Mouse (Mus musculus) T-cell, adult 66 days (primary cell): Measurements from ENCODE around the gene Hsh2d. TPM values are rescaled to one million over a fixed set of nuclear protein-coding genes. Genes with fewer than 3 reads are reported as not detected.

Experiments
- total RNA-seq, 2 experiments: library from RNA; stranded (reverse); gene quantifications; 3 replicates in 1 of 2; 4 replicates in 1 of 2; pipeline ENCODE4 v1.2.4; 2023

Gene Hsh2d
- total RNA-seq = 10 to 100 TPM; 18.3 to 20.0 TPM

DNA sequence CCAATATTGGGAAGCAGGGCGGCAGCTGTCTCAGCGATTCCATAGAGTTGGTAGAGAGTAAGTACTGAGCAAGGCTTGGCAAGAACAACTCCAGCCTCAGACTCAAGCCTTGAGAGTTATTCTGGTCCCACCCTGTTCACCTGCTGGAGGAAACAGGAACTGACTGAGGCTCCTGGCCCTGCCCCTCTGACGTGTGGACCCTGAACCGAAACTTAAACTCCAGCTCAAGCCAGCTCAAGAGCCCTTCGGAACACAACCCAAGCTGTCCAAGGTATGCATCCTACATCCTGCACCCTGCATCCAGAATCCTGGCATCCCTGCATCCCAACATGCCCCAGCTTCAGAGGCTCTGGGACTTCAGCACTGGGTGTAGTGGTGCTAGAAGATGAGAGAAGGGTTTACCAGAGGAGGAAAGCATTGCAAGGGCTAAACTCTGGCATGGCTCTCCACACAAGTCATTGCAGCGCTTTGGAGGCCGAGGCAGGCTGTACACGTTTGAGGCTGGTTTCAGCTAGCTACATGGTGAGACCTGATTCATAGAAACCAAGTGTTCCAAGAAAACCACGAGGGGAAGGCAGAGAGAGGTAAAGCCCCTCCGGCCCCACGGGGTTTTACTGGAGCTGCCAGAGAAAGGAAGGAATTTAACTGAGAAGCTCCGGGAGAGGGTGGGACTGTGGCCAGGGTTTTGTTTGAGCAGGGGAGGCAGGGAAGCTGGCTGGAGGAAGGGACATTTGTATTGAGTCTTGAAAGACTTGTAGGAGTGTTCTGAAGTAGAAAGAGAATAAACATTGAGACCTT is at the start of gene Hsh2d:
Hsh2d (plus strand) TSS at position 222 of the 798 bp plus-strand sequence.

DNA sequence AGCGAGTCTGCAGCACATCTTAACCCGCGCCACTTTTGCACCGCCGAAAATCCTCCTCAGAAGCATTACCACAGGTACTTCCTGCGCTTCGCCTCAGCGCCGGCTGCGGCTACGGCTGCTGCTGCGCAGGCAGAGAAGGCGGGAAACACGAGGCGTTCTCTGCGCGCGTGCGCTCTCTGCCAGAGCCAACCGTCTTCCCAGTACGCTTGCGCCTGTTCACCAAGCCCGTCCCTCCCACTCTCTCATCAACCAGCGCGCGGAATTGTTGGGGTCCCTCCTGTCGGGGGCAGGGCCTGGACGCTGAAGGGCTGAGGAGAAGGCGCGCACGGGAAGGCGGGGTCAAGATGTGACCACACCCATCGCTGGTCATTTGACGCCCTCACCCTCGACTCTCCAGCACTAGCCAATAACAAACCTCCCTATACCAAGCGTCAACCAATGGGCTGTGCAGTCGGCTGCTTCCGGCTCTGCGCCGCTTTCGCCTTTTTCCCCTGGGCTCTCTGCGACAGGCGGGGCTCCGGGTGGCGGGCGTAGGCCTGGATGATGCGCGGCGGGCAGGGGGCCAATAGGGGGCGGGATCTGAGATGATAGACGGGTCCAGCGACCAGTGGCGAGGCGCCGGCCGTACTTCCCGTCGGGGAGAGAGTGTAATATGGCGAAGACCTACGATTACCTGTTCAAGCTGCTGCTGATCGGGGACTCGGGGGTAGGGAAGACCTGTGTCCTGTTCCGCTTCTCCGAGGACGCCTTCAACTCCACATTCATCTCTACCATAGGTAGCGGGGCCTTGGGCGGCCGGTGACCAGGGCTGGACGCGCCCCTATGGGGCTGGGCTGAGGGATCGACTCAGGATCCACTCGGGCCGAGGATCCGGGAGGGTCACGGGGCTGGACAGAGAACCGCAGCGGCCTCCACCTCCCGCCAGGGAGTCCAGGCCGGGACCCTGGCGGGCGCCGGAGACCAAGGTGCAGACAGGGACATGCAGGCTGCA is 28.4 kb upstream of the Hsh2d start, which contains the start of gene Rab8a:
Rab8a (plus strand) TSS at position 494 of the 991 bp plus-strand sequence.

GRCm38 (mm10) chr8:72212751-72213150 is 23.3 kb downstream of the Hsh2d start, which contains the start of gene Cib3:
Cib3 (minus strand) TSS chr8:72212837.

DNA sequence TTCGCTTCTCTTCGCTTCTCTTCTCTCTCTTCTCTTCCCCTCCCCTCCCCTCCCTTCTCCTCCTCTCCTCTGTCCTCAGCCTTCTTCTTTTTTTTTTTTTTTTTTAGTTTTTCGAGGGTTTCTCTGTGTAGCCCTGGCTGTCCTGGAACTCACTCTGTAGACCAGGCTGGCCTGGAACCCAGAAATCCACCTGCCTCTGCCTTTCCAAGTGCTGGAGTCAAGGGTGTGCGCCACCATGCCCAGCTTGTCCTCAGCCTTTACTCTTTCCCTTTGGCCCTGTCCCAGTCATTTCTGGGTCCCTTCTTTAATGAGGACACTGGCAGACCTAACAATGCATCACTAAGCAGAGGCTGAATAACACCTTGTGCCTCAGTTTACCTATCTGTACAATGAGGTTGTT is 24.1 kb downstream of the Hsh2d start, which contains the start of gene Gm11034:
Gm11034 (minus strand) TSS at position 101 of the 400 bp plus-strand sequence.

GRCm38 (mm10) chr8:72219541-72220363 is 30.3 kb downstream of the Hsh2d start, which contains the start of gene Fam32a:
Fam32a (plus strand) TSS chr8:72219730.

DNA sequence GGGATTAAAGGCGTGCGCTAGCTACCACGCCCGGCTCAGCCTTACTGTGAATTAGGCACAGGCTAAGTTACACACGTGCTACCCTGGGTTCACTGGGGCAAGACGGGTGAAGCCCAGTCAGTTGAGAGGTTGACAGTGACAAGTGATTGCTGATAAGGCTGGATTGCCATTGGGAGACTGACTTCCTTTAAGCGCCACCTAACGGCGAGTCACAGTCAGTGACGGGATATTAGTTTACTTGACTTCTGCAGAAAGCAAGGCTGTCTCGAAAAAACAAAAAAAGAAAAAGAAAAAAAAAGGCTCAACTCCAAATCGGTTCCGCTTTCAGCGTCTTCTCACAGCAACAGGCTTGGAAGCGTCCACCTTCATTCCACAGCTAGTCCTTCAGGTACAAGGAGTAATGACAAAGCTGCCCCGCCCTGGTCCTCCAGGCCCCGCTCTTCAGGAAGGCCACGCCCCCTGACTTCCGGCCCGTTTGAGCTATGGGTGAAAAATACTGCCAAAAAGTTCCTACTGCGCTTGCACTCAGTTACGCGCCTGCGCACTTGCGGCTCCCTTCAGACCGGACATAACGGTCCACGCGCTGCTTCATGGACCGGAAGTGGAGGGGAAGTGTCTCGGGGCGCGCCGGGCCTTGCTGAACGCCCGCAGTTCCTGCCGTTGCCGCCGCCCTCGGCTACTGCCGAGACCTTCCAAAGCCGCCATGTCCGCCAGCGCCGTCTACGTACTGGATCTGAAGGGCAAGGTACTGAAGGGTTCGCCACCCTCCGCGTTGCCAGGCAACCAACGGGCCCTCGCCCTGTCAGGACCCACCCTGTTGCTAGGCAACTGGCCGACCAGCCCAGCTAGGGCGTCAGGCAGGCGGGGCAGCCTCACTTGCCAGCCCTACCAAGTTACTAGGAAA is 50.3 kb downstream of the Hsh2d start, which contains the start of gene Ap1m1:
Ap1m1 (plus strand) TSS at position 520 of the 904 bp plus-strand sequence.

Other genes starting within 250 kb of the Hsh2d start
- gene Zfp961, start 238.6 kb upstream of the Hsh2d start, total RNA-seq = 10 to 100 TPM; 13.3 to 18.5 TPM
- 1 to 10 TPM; 1.3 to 1.9 TPM for gene Cyp4f18, start 180.0 kb upstream of the Hsh2d start, total RNA-seq
- gene Olfr372, start 148.4 kb upstream of the Hsh2d start, total RNA-seq = not detected
- under 1 TPM; 0.26 to 0.53 TPM for gene Olfr373, start 106.5 kb upstream of the Hsh2d start, total RNA-seq
- under 1 TPM; 0.15 to 0.59 TPM for gene Olfr374, start 82.6 kb upstream of the Hsh2d start, total RNA-seq
- gene Tpm4, start 54.7 kb upstream of the Hsh2d start, total RNA-seq = 100 to 1,000 TPM; 140 to 169 TPM
- 100 to 1,000 TPM; 141 to 173 TPM for gene Rab8a, start 28.4 kb upstream of the Hsh2d start, total RNA-seq
- 1 to 10 TPM in 1 of 2 experiments, not detected in 1; 1.5 TPM for gene Cib3, start 23.2 kb downstream of the Hsh2d start, total RNA-seq
- gene Gm11034, start 24.0 kb downstream of the Hsh2d start, total RNA-seq = not detected
- gene Fam32a, start 30.1 kb downstream of the Hsh2d start, total RNA-seq = 10 to 100 TPM; 54.1 to 54.9 TPM
- gene Ap1m1, start 50.4 kb downstream of the Hsh2d start, total RNA-seq = 100 to 1,000 TPM; 117 to 124 TPM
- 10 to 100 TPM; 15.0 to 16.2 TPM for gene Gm10282, start 115.6 kb downstream of the Hsh2d start, total RNA-seq
- 1,000 to 10,000 TPM in 1 of 2 experiments, 100 to 1,000 TPM in 1; 952 to 1,053 TPM for gene Klf2, start 129.4 kb downstream of the Hsh2d start, total RNA-seq
- gene Eps15l1, start 231.8 kb downstream of the Hsh2d start, total RNA-seq = 100 to 1,000 TPM; 106 to 110 TPM